Mouse (Mus musculus) kidney, adult 2 months (tissue): Measurements from ENCODE around the gene H1foo.

Source experiments
- CTCF ChIP-seq: fragments of 200-500 bp; conservative IDR thresholded peaks from 2 replicates; pipeline ENCODE4 v1.5.1; 2011; ENCODE audit warnings: low read depth, mild to moderate bottlenecking, control low read depth, low read length, moderate library complexity, mixed read lengths; ENCODE audit not compliant: insufficient read depth, insufficient read length
- POLR2A ChIP-seq: fragments of 200-500 bp; IDR thresholded peaks from one replicate; pipeline ENCODE4 v1.6.1; 2011; ENCODE audit warnings: low read depth, low read length, control low read depth

DNA sequence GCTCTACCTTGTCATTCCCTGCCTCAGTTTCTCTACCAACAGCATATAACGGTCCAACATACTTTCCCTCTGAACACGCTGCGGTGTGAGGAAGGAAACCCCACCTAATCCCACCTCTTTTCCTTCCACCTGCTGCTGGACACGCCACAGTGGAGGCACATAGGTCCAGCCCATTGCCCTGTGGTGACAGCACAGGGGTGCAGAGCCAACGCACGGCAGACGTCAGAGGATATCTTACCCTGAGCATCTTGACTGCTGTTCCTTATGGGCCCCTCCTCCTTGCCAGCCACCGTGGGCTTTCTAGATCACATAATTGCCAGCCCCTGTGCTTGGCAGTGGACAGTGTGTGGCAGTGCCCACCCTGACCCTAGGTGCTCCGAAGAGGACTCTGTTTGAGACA is 45.7 kb downstream of the H1foo start:
- no peak for TF ChIP-seq CTCF
- no peak for TF ChIP-seq POLR2A
